Mouse (Mus musculus): ENCODE data around the gene Fyn. TPM values are rescaled to one million over a fixed set of nuclear protein-coding genes. Genes with fewer than 3 reads are reported as not detected.

Fyn gene
- polyA plus RNA-seq, 1 experiment: 29.2 TPM

DNA sequence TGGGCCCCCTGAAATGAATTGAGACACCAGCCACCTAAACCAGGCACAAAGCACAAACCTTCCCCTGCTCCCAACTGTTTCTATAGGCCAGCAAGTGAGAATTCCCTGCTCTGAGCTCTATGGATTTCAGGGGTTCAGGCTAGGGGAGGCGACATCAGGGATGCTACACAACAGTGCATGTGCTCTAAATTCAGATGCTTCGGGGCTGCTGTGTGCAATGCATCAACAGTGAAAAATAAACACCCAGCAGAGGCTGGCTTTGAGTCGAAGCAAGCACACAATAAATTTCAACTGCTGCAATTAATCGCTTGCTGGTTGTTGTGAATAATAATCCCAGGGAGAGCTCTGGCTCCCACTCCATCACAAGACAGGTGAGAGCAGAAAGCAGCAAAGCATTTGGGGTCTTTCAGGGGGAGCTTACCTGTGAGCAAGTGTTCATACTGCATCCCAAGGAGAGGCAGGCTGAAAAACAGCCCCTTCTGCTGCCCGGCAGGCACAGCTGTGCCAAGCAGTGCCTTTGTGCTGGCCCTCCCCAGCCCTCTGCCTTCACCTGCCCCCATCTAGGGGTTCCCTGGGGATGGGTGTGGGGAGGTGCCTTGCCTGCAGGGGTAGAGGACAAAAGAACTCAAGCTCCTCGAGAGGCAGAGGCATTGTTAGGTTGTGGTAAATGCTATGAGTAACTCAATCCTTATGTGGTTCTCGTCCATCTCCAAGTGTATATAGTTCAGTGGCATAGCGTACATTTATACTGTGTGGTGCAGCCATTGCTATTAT is 219.5 kb downstream of the Fyn start:
- no peak for DNase-seq
- H3K4me1 ChIP-seq (ENCODE audit: control insufficient read depth, insufficient read depth, low read length): no peaks in the 10 kb centered on the region
- TF ChIP-seq CTCF (IDR thresholded peaks at IDR 0.05; ENCODE audit: insufficient read depth, low read length) (no peak), POLR2A (IDR thresholded peaks at IDR 0.05; ENCODE audit: borderline replicate concordance, extremely low read depth, low read depth, low read length) (no peak)
- no peak overlapping the region for H3K4me3 ChIP-seq (replicated peaks; ENCODE audit: extremely low read depth, low read depth, low read length)
- 86% methylated on average over 8 of the region's 8 CpGs for WGBS

DNA sequence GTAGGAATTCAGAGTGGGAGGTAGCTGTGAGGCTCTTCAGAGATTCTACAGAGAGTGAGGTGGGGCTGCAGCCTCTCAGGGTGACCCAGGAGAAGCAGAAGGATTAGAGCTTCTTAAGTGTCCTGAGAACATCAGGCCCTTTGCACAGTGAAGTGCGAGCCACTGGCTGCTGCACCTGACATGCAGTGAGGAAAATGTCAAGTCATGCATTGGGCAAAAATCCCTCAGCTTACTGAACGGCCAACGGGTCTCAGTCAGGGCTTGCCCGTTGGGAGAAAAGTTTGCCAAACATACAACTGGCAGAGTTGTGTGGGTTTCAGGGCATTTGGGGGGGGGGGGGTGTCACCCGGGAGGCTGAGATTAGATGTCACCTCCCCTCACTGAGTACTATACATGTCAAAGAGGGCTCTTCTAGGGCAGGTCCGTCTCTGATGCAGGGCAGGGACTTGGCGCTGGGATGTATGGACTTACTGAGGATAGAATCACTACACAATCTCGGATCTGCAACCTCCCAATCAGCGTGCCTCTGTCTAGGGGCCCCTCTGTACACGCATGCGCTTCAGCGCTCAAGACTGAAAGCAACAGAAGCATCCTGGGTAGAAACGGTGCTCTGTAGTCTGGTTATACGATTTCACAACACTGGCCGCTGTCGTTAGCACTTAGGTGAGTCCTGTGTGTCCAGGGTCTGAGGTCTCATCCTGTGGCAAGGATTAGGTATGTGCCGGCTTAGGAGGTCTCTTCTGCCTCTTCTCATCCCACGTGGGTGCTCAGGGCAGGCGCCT is 221.3 kb downstream of the Fyn start:
- no peak for DNase-seq
- no peaks in the 10 kb centered on the region for H3K4me1 ChIP-seq (ENCODE audit: control insufficient read depth, insufficient read depth, low read length)
- H3K4me3 ChIP-seq (replicated peaks; ENCODE audit: extremely low read depth, low read depth, low read length): no peak overlapping the region
- TF ChIP-seq CTCF (IDR thresholded peaks at IDR 0.05; ENCODE audit: insufficient read depth, low read length) (no peak), POLR2A (IDR thresholded peaks at IDR 0.05; ENCODE audit: borderline replicate concordance, extremely low read depth, low read depth, low read length) (no peak)
- WGBS: 77% methylated on average over 19 of the region's 19 CpGs

DNA sequence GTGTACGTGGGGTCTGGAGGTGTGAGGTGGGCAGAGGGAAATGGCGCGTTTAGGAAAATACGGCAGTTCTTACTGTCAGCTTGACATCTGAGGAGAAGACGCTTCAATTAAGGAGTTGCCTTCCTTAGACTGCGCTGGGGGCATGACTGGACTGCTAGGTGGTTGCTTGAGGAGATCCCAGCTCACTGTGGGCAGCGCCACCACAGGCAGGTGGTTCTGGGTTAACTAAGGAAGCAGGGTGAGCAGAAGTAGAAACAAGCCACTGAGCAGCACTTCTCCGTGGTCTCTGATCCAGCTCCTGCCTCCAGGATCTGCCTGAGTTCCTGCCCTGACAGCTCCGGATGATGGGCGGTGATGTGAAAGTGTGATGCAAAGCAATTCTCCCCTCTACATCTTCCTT is 222.0 kb downstream of the Fyn start:
- Histone ChIP-seq H3K4me1 (ENCODE audit: control insufficient read depth, insufficient read depth, low read length) (no peaks in the 10 kb centered on the region), H3K4me3 (replicated peaks; ENCODE audit: extremely low read depth, low read depth, low read length) (no peak overlapping the region)
- no peak for DNase-seq
- 83% methylated on average over 10 of the region's 10 CpGs for WGBS
- TF ChIP-seq CTCF (IDR thresholded peaks at IDR 0.05; ENCODE audit: insufficient read depth, low read length) (no peak), POLR2A (IDR thresholded peaks at IDR 0.05; ENCODE audit: borderline replicate concordance, extremely low read depth, low read depth, low read length) (no peak)

DNA sequence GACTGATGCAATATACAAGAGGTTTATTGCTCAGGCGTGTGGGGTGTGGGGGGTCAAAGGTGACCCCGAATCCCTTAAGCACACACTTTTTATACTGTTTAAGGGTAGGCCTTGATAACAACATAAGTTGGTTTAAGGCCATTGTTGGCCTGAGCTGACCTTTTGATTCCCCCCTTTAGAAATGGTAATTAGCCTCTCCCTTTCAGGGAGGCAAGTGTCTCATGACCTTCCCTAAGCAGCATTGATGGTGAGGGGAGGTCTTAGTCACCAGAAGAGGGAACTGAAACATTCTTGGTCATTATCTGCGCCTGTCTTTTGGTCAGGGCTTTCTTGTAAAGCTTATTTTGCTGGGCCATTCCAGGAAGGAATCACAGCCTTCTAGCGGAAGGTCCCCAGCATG is 223.8 kb downstream of the Fyn start:
- no peak for TF ChIP-seq POLR2A (IDR thresholded peaks at IDR 0.05; ENCODE audit: borderline replicate concordance, extremely low read depth, low read depth, low read length)
- TF ChIP-seq CTCF (IDR thresholded peaks at IDR 0.05; ENCODE audit: insufficient read depth, low read length): no peak
- no peak for DNase-seq
- Histone ChIP-seq H3K4me3 (replicated peaks; ENCODE audit: extremely low read depth, low read depth, low read length) (no peak overlapping the region), H3K4me1 (ENCODE audit: control insufficient read depth, insufficient read depth, low read length) (no peaks in the 10 kb centered on the region)
- WGBS: 95% methylated on average over 4 of the region's 4 CpGs

DNA sequence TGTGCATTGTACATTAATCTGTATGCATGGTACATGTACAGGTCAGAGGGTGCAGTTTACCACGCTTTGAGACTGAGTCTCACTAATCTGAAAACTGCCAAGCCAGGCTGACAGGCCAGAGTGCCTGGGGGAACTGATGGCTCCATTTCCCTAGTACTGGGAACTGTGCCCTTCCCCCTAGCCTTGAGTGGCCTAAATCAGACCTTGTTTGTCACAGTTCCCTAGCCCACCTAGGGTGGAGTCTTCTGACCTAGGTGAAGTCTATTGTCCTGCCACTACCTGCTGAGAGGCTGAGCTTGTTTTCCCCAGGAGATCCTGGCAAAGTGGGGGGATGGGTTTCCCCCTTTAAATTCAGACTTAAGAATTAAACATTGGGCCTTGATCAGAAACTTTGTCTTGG is 226.1 kb downstream of the Fyn start:
- WGBS: 86% methylated on average over 1 of the region's 1 CpGs
- Histone ChIP-seq H3K4me3 (replicated peaks; ENCODE audit: extremely low read depth, low read depth, low read length) (no peak overlapping the region), H3K4me1 (ENCODE audit: control insufficient read depth, insufficient read depth, low read length) (no peaks in the 10 kb centered on the region)
- TF ChIP-seq CTCF (IDR thresholded peaks at IDR 0.05; ENCODE audit: insufficient read depth, low read length) (no peak), POLR2A (IDR thresholded peaks at IDR 0.05; ENCODE audit: borderline replicate concordance, extremely low read depth, low read depth, low read length) (no peak)
- DNase-seq: no peak

DNA sequence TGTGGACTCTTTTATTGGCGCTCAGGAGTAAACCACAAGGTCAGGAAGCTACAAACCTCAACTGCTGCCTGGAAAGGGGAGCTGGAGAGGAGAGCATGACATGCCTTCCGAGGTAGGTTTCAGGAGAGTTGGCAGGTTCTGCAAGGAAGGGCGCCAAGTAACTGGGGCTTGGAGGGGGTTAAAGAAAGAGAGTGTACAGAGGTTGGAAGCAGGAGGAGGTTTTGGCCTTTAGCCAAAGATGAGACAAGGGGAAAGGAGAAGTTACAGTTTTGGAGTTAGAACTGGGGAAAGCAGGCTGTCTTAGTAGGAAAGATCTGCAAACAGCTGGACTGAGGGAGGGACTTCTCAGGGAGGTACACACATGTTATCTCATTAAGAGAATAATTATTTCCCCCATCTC is 227.2 kb downstream of the Fyn start:
- WGBS: 54% methylated on average over 3 of the region's 3 CpGs
- DNase-seq: no peak
- no peak overlapping the region for H3K4me3 ChIP-seq (replicated peaks; ENCODE audit: extremely low read depth, low read depth, low read length)
- TF ChIP-seq POLR2A (IDR thresholded peaks at IDR 0.05; ENCODE audit: borderline replicate concordance, extremely low read depth, low read depth, low read length) (no peak), CTCF (IDR thresholded peaks at IDR 0.05; ENCODE audit: insufficient read depth, low read length) (no peak)
- no peaks in the 10 kb centered on the region for H3K4me1 ChIP-seq (ENCODE audit: control insufficient read depth, insufficient read depth, low read length)

DNA sequence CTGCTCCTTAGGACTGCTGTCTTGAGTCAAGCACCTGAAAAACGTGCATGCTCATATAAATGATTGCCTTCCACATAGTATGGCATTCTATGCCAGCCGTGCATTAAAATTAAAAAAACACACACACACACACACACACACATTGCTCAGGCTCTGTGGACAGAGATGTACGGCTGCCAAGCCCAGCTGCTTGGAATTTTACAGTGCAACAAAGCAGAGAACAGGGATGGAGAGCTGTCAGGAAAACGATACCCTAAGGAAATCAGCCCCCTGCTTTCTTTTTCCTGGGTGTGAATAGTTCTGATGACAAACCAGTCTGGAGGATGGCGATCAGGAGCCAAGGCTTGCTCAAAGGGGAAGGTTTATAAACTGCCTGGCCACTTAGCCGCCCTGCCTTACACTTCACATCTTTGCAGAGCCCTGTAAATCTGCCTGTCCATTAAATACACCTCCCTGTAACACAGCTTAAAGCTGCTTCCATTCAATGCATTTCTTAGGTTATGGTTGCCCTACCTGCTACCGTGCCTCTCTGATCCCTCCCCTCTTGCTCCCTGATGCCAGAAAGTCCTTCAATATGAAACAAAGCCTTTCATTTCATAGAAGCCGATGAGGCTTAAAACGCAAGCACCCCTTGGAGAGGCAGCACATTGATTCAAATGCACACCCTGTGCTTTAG is 228.6 kb downstream of the Fyn start:
- Histone ChIP-seq H3K4me3 (replicated peaks; ENCODE audit: extremely low read depth, low read depth, low read length) (no peak overlapping the region), H3K4me1 (ENCODE audit: control insufficient read depth, insufficient read depth, low read length) (no peaks in the 10 kb centered on the region)
- WGBS: 53% methylated on average over 9 of the region's 9 CpGs
- TF ChIP-seq POLR2A (IDR thresholded peaks at IDR 0.05; ENCODE audit: borderline replicate concordance, extremely low read depth, low read depth, low read length) (no peak), CTCF (IDR thresholded peaks at IDR 0.05; ENCODE audit: insufficient read depth, low read length) (no peak)
- DNase-seq: no peak

DNA sequence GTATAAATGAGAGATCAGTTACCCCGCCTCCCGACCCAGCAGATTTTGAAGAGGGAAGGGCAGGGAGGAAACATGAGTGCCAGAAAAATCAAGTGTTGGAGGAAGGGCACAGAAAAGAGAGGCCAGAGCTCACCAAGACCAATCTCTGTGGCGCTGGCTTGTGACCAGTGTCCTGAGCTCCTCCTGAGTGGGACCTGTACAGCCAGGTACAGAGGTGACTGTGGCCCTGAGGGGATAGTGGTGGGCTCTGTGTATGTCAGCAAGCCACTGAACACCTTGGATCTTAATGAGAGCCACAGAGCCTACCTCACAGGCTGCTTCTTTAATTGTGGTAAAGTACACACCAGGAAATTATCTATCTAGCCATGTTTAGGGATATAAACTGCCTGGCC is 229.1 kb downstream of the Fyn start:
- TF ChIP-seq POLR2A (IDR thresholded peaks at IDR 0.05; ENCODE audit: borderline replicate concordance, extremely low read depth, low read depth, low read length) (no peak), CTCF (IDR thresholded peaks at IDR 0.05; ENCODE audit: insufficient read depth, low read length) (no peak)
- H3K4me1 ChIP-seq (ENCODE audit: control insufficient read depth, insufficient read depth, low read length): no peaks in the 10 kb centered on the region
- 55% methylated on average over 3 of the region's 3 CpGs for WGBS
- no peak overlapping the region for H3K4me3 ChIP-seq (replicated peaks; ENCODE audit: extremely low read depth, low read depth, low read length)
- DNase-seq: no peak

DNA sequence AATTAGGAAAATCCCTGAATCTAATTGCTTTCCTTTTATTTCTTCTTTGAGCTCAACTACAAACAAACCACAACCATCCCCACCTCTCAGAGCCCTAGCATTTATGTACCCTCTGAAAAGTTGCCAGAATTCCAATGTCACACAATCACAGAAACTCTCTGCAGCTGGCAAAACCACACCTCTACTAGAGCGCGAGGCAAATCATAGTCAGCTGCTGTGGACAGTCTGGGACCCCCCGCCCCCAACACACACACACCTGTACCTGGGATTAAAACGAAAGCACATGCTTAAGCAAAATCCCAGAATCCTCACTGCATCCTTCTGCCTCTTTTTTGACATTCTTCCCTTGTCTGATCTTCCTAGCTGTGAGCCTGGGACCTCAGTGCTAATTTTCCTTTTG is 230.9 kb downstream of the Fyn start:
- WGBS: 80% methylated on average over 4 of the region's 4 CpGs
- H3K4me1 ChIP-seq (ENCODE audit: control insufficient read depth, insufficient read depth, low read length): no peaks in the 10 kb centered on the region

More for the DNA sequence above, 230.9 kb downstream of the Fyn start:
- no peak for DNase-seq
- TF ChIP-seq POLR2A (IDR thresholded peaks at IDR 0.05; ENCODE audit: borderline replicate concordance, extremely low read depth, low read depth, low read length) (no peak), CTCF (IDR thresholded peaks at IDR 0.05; ENCODE audit: insufficient read depth, low read length) (no peak)
- H3K4me3 ChIP-seq (replicated peaks; ENCODE audit: extremely low read depth, low read depth, low read length): no peak overlapping the region

Data from lung, adult 2 months (tissue).